In the genomic region with DNA sequence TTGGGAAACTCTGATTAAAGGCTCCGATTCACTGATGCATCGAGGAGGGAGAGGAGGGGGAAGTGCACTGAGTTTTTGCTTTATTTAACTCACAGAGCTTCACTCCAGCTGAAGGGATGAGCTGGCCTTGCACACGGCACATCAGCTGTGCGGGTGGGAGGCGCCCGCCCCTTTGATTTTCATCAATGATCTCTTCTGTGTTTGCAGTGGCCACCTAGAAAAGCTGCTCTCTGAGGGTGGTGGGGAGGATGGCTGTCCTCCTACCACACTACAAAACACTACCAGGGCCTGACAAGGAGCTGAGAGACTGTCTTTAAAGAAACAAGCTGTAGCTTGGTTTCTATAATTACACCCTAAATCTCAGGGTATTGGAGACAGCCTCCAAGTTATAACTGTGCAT, we compare ENCODE assay signal across 18 mouse cellular contexts.
DNase-seq lines count a peak whose midpoint lies in the region; ATAC-seq and TF ChIP-seq lines count a peak whose summit lies in the region.
"Had no signal": no experiment of that assay in that cellular context is flagged by ENCODE, and none has a peak within 500 bp of the region (broad histone marks: within the 10 kb centered on the region; RNA-seq: fewer than 3 reads in every experiment).

No protein-coding gene starts in this region.

- peak; percentile 36 to 52 for DNase-seq in frontal cortex, postnatal 14 days (ENCODE audit: low spot score in 2 of 2)
- peak; percentile 60 to 68 for DNase-seq in left cerebral cortex, adult 18-20 months (ENCODE audit: low spot score in 2 of 2)
- peak; percentile 79 for DNase-seq in right cerebral cortex, adult 18-20 months
- no peak for DNase-seq in heart, adult 2 months
- no peak for DNase-seq in lung, postnatal 14 days
- DNase-seq in heart, embryonic 10.5 days (ENCODE audit: low spot score), result no peak
- DNase-seq in kidney, adult 2 months, result no peak
- DNase-seq: adrenal gland, adult 2 months; cerebellum, adult 9-10 months; kidney, adult 8-10 months; kidney, postnatal 36 days; lung, adult 18-20 months; thymus, postnatal 4 days had no signal

- H3K9ac ChIP-seq in heart, adult 2 months (ENCODE audit: low read depth, low read length), result no peak overlapping the region
- H3K9ac ChIP-seq: forebrain, embryonic 15.5 days; hindbrain, embryonic 15.5 days; midbrain, embryonic 13.5 days had no signal

- no peaks in the 10 kb centered on the region for H3K79me2 ChIP-seq in heart, adult 2 months (replicated peaks; ENCODE audit: control insufficient read depth, insufficient read depth, low read length)

- peak; percentile 92 for ATAC-seq in frontal cortex, adult (ENCODE audit: low TSS enrichment)
- ATAC-seq: forebrain, embryonic 15.5 days; midbrain, embryonic 13.5 days had no signal

- H3K36me3 ChIP-seq in heart, adult 2 months (ENCODE audit: control insufficient read depth, insufficient read depth, low read length), result peaks cover 3% of the 10 kb centered on the region; the same call in 1 of the 2 replicates
- H3K36me3 ChIP-seq in heart, embryonic 10.5 days, result no peaks in the 10 kb centered on the region
- no peaks in the 10 kb centered on the region for H3K36me3 ChIP-seq in kidney, adult 2 months (ENCODE audit: control insufficient read depth, insufficient read depth, low read length)
- H3K36me3 ChIP-seq: forebrain, embryonic 15.5 days; G1E; hindbrain, embryonic 15.5 days; midbrain, embryonic 13.5 days had no signal

- no peak for TF ChIP-seq POLR2A in heart, adult 2 months (IDR thresholded peaks at IDR 0.05; ENCODE audit: insufficient read depth, low read depth, low read length)
- no peak for TF ChIP-seq POLR2A in kidney, adult 2 months (IDR thresholded peaks at IDR 0.05; ENCODE audit: low read depth, low read length)

- no peaks in the 10 kb centered on the region for H3K9me3 ChIP-seq in heart, embryonic 10.5 days
- H3K9me3 ChIP-seq: forebrain, embryonic 15.5 days; G1E; hindbrain, embryonic 15.5 days; midbrain, embryonic 13.5 days had no signal

- H3K4me1 ChIP-seq in heart, adult 2 months (ENCODE audit: control insufficient read depth, insufficient read depth, low read length), result peaks cover 1% of the 10 kb centered on the region; the same call in 1 of the 2 replicates
- peaks cover 10% of the 10 kb centered on the region; the same call in 1 of the 2 replicates for H3K4me1 ChIP-seq in heart, embryonic 10.5 days
- no peaks in the 10 kb centered on the region for H3K4me1 ChIP-seq in kidney, adult 2 months (ENCODE audit: control insufficient read depth, insufficient read depth, low read length)
- H3K4me1 ChIP-seq: forebrain, embryonic 15.5 days; hindbrain, embryonic 15.5 days; midbrain, embryonic 13.5 days had no signal

- H3K4me3 ChIP-seq in heart, adult 2 months, result no peak overlapping the region
- H3K4me3 ChIP-seq in heart, embryonic 10.5 days, result no peak overlapping the region
- no peak overlapping the region for H3K4me3 ChIP-seq in kidney, adult 2 months (ENCODE audit: insufficient read depth, low read depth, low read length)
- H3K4me3 ChIP-seq: forebrain, embryonic 15.5 days; hindbrain, embryonic 15.5 days; midbrain, embryonic 13.5 days had no signal

- WGBS in heart, adult 2 months, result 73% methylated on average over 6 of the region's 6 CpGs
- 66% methylated on average over 6 of the region's 6 CpGs for WGBS in heart, embryonic 10.5 days
- 59% methylated on average over 6 of the region's 6 CpGs for WGBS in kidney, adult 2 months

- H3K27ac ChIP-seq in heart, adult 2 months, result no peak overlapping the region
- H3K27ac ChIP-seq in heart, embryonic 10.5 days, result no peak overlapping the region
- no peak overlapping the region for H3K27ac ChIP-seq in kidney, adult 2 months (ENCODE audit: insufficient read depth, low read depth, low read length)
- H3K27ac ChIP-seq: forebrain, embryonic 15.5 days; hindbrain, embryonic 15.5 days; midbrain, embryonic 13.5 days had no signal

- H3K27me3 ChIP-seq in heart, adult 2 months (ENCODE audit: control insufficient read depth, insufficient read depth, low read length), result no peaks in the 10 kb centered on the region
- H3K27me3 ChIP-seq in heart, embryonic 10.5 days (ENCODE audit: insufficient read depth, poor library complexity, severe bottlenecking), result no peaks in the 10 kb centered on the region
- H3K27me3 ChIP-seq in kidney, adult 2 months (replicated peaks; ENCODE audit: control insufficient read depth, insufficient read depth, low read length), result no peaks in the 10 kb centered on the region
- H3K27me3 ChIP-seq: forebrain, embryonic 15.5 days; hindbrain, embryonic 15.5 days; midbrain, embryonic 13.5 days had no signal

- TF ChIP-seq EP300 in heart, adult 2 months (IDR thresholded peaks at IDR 0.05; ENCODE audit: insufficient read depth, low read depth, low read length), result no peak

- intact Hi-C loops in heart, adult 2 months (cut with DNase I), result no loop called here

- TF ChIP-seq CTCF in heart, adult 2 months (IDR thresholded peaks at IDR 0.05), result no peak
- TF ChIP-seq CTCF in kidney, adult 2 months (conservative IDR thresholded peaks at IDR 0.05; ENCODE audit: insufficient read depth, insufficient read length, low read depth, low read length), result no peak

Comparison
In these comparisons a context has a peak if more than half of its experiments do, and no peak if none do; other contexts are left out.
1. DNase-seq: peak in frontal cortex, postnatal 14 days (2 of 2), left cerebral cortex, adult 18-20 months (2 of 2) and right cerebral cortex, adult 18-20 months (single experiment); none in heart, adult 2 months (0 of 2), lung, postnatal 14 days (single experiment), heart, embryonic 10.5 days (single experiment) and kidney, adult 2 months (single experiment).